Comparison of ENCODE assay signal across 8 mouse cellular contexts in genomic region chr13:92794462-92795214, GRCm38 (mm10). TPM values are rescaled to one million over a fixed set of nuclear protein-coding genes. Genes with fewer than 3 reads are reported as not detected.
DNase-seq lines count a peak whose midpoint lies in the region; TF ChIP-seq lines count a peak whose summit lies in the region.

Gene Thbs4, minus strand, starts transcription at chr13:92794818.

- no peaks in the 10 kb centered on the region for H3K36me3 ChIP-seq in E14TG2a.4 (ENCODE audit: insufficient read depth, low read length)

- peaks cover 39% of the 10 kb centered on the region for H3K27me3 ChIP-seq in E14TG2a.4 (ENCODE audit: insufficient read depth, low read length)

- H3K27ac ChIP-seq in gastrocnemius, adult 2 months, result peak within 1 kb of the TSS; percentile 78

- intact Hi-C loops in gastrocnemius, adult 2 months (cut with DNase I), result no loop called here

- H3K4me1 ChIP-seq in E14TG2a.4 (replicated peaks; ENCODE audit: low read depth, low read length), result no peaks in the 10 kb centered on the region; the same call in 1 of the 2 replicates

- H3K4me3 ChIP-seq in E14TG2a.4 (replicated peaks; ENCODE audit: low read length), result peak within 1 kb of the TSS; percentile 74
- peak within 1 kb of the TSS; percentile 70 for H3K4me3 ChIP-seq in gastrocnemius, adult 2 months

- peaks cover 11% of the 10 kb centered on the region for H3K9me3 ChIP-seq in E14TG2a.4 (ENCODE audit: low read length)

- TF ChIP-seq CTCF in E14TG2a.4 (conservative IDR thresholded peaks at IDR 0.05; ENCODE audit: low read length), result no peak
- TF ChIP-seq CTCF in gastrocnemius, adult 2 months (IDR thresholded peaks at IDR 0.05), result peak; percentile 24; the same call in 1 of the 2 replicates

- peak; percentile 37 to 38 for DNase-seq in cerebellum, postnatal 10 days
- no peak for DNase-seq in cerebellum, adult 11-12 months
- peak; percentile 70 for DNase-seq in gastrocnemius, adult 2 months
- DNase-seq in layer of hippocampus, postnatal 14 days (ENCODE audit: low spot score in 2 of 2), result no peak
- peak; percentile 37 for DNase-seq in neural tube, embryonic 10.5 days (ENCODE audit: extremely low spot score, low spot score)
- DNase-seq in frontal cortex, postnatal 10 days (ENCODE audit: low spot score in 2 of 2), result no peak
- DNase-seq in left cerebral cortex, adult 11 months (ENCODE audit: low spot score), result no peak

RNA-seq across cellular contexts. Expression of gene Thbs4, which starts in this region (rescaled TPM):
- 100 to 1,000 TPM in 1 of 2 experiments, 10 to 100 TPM in 1; 60.5 to 195 TPM for total RNA-seq in gastrocnemius, adult 2 months (2021)
- total RNA-seq in layer of hippocampus, postnatal 14 days (2021), result 10 to 100 TPM; 11.7 to 13.5 TPM

Comparison
In these comparisons a context has a peak if more than half of its experiments do, and no peak if none do; other contexts are left out.
1. RNA of gene Thbs4 (total RNA-seq): 60.5 to 195 TPM in gastrocnemius, adult 2 months; 11.7 to 13.5 TPM in layer of hippocampus, postnatal 14 days; every median in the first group is over 4 times any median in the second.
2. DNase-seq: peak in cerebellum, postnatal 10 days (2 of 2), gastrocnemius, adult 2 months (single experiment) and neural tube, embryonic 10.5 days (single experiment); none in cerebellum, adult 11-12 months (single experiment), layer of hippocampus, postnatal 14 days (0 of 2), frontal cortex, postnatal 10 days (0 of 2) and left cerebral cortex, adult 11 months (single experiment).